ENCODE assay signal across 9 mouse cellular contexts in the genomic region with DNA sequence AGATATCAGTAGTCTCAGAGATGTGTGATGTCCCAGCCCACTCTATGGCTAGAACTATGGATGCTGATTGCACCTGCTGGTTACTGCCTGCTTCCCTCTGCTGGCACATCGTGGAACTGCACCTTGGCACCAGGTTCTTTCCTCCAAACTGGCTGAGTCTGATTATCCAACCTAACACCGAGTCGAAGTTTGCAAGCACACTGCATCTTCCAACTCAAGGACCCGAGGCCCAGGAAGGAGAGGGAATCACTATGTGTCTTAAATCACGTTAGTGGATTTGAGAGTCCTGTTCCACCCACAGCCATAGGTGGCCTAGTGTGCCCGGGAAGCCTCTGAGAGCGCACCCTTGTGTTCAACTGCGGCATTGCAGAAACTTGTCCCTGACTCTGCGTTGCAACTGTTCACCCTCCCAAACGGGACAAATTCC. TPM values are rescaled to one million over a fixed set of nuclear protein-coding genes. Genes with fewer than 3 reads are reported as not detected.
DNase-seq lines count a peak whose midpoint lies in the region; ATAC-seq and TF ChIP-seq lines count a peak whose summit lies in the region.
"Had no signal": no experiment of that assay in that cellular context is flagged by ENCODE, and none has a peak within 500 bp of the region (broad histone marks: within the 10 kb centered on the region; RNA-seq: fewer than 3 reads in every experiment).

No protein-coding gene starts in this region.

- H3K36me3 ChIP-seq in liver, embryonic 14.5 days (replicated peaks; ENCODE audit: control insufficient read depth, insufficient read depth, low read depth), result no peaks in the 10 kb centered on the region
- H3K36me3 ChIP-seq: heart, embryonic 15.5 days had no signal

- peak; percentile 90 for ATAC-seq in common myeloid progenitor, adult 5-6 weeks (replicated peaks; ENCODE audit: low read depth, poor library complexity, severe bottlenecking)
- ATAC-seq in liver, embryonic 14.5 days (ENCODE audit: insufficient read depth), result 0 out of 2 replicates have a peak, but pooled peaks have one; percentile 26

- H3K4me2 ChIP-seq in liver, embryonic 14.5 days (ENCODE audit: low read depth), result no peak overlapping the region
- H3K4me2 ChIP-seq: heart, embryonic 15.5 days had no signal

- H3K4me3 ChIP-seq in liver, embryonic 14.5 days (ENCODE audit: insufficient read depth in 1 of 2, low read depth in 2 of 2, low read length in 2 of 2), result no peak overlapping the region
- H3K4me3 ChIP-seq: heart, embryonic 15.5 days had no signal

- peak; percentile 85 for DNase-seq in CD4-positive, CD25-positive, alpha-beta regulatory T cell, adult 2 months (ENCODE audit: low read depth, low spot score)
- peak; percentile 71 for DNase-seq in adipocyte (ENCODE audit: low spot score)
- peak; percentile 81 to 84 for DNase-seq in gastrocnemius, postnatal 36 days
- DNase-seq in kidney, postnatal 10 days, result peak; percentile 89
- DNase-seq in liver, embryonic 14.5 days (ENCODE audit: low read depth in 3 of 3, low spot score in 3 of 3), result peak; percentile 30 to 41 (median 31)
- peak; percentile 76 for DNase-seq in ovary, postnatal 14 days (ENCODE audit: low spot score)
- peak; percentile 87 for DNase-seq in thymus, postnatal 14 days

- no peak overlapping the region for H3K27ac ChIP-seq in liver, embryonic 14.5 days
- H3K27ac ChIP-seq: heart, embryonic 15.5 days had no signal

- TF ChIP-seq CTCF in liver, embryonic 14.5 days (IDR thresholded peaks at IDR 0.05; ENCODE audit: low read depth), result peak; percentile 94

- H3K9me3 ChIP-seq in liver, embryonic 14.5 days (ENCODE audit: control insufficient read depth, low read length), result no peaks in the 10 kb centered on the region
- H3K9me3 ChIP-seq: heart, embryonic 15.5 days had no signal

- intact Hi-C loops in gastrocnemius, postnatal 36 days (cut with DNase I), result loop anchor here (2.0 to 10.0 kb wide), 2 partner anchors 67 to 301 kb away; no protein-coding TSS in a partner anchor

- 16% methylated on average over 10 of the region's 10 CpGs for WGBS in liver, embryonic 14.5 days (ENCODE audit: insufficient replicate concordance)

- no peak for TF ChIP-seq EP300 in liver, embryonic 14.5 days (IDR thresholded peaks at IDR 0.05; ENCODE audit: low read depth)

- H3K27me3 ChIP-seq in liver, embryonic 14.5 days (ENCODE audit: control insufficient read depth, insufficient read depth, low read length), result no peaks in the 10 kb centered on the region
- H3K27me3 ChIP-seq: heart, embryonic 15.5 days had no signal

- H3K4me1 ChIP-seq in liver, embryonic 14.5 days (replicated peaks; ENCODE audit: control insufficient read depth in 2 of 2, insufficient read depth in 2 of 2, low read length in 1 of 2), result no peaks in the 10 kb centered on the region

- H3K9ac ChIP-seq in liver, embryonic 14.5 days (replicated peaks), result no peak overlapping the region
- H3K9ac ChIP-seq: heart, embryonic 15.5 days had no signal

RNA-seq across cellular contexts. Expression of gene Pomgnt2, which starts 17.3 kb away (rescaled TPM):
- total RNA-seq in common myeloid progenitor, adult 5-6 weeks (2017), result 4.1 and 5.7 TPM in 2 replicates
- 10 to 100 TPM; 10.4 to 11.8 TPM for total RNA-seq in gastrocnemius, postnatal 36 days (2021)
- polyA plus RNA-seq in liver, embryonic 14.5 days (2012; rRNA removed), result 1.9 and 2.0 TPM in 2 replicates
- polyA plus RNA-seq in liver, embryonic 14.5 days (2014; fragmentation: Nextera tagmentation; extraction: Ambion mirVana), result 1.7 and 2.2 TPM in 2 replicates

Comparison
In these comparisons a context has a peak if more than half of its experiments do, and no peak if none do; other contexts are left out.
1. DNase-seq: peak in every context shown above with its lines; median percentile 89 in kidney, postnatal 10 days; 87 in thymus, postnatal 14 days; 85 in CD4-positive, CD25-positive, alpha-beta regulatory T cell, adult 2 months; 82 in gastrocnemius, postnatal 36 days; 76 in ovary, postnatal 14 days; 71 in adipocyte; 31 in liver, embryonic 14.5 days.